Comparison of ENCODE assay signal across 9 mouse cellular contexts in genomic region chr2:25167919-25168664, GRCm38 (mm10). TPM values are rescaled to one million over a fixed set of nuclear protein-coding genes. Genes with fewer than 3 reads are reported as not detected.
DNase-seq lines count a peak whose midpoint lies in the region; ATAC-seq and TF ChIP-seq lines count a peak whose summit lies in the region.
"Had no signal": no experiment of that assay in that cellular context is flagged by ENCODE, and none has a peak within 500 bp of the region (broad histone marks: within the 10 kb centered on the region; RNA-seq: fewer than 3 reads in every experiment).

No protein-coding gene starts in this region.

- H3K36me3 ChIP-seq in spleen, adult 2 months (ENCODE audit: control insufficient read depth, insufficient read depth, low read length) = no peaks in the 10 kb centered on the region
- no peaks in the 10 kb centered on the region for H3K36me3 ChIP-seq in embryonic facial prominence, embryonic 12.5 days
- no peaks in the 10 kb centered on the region for H3K36me3 ChIP-seq in limb, embryonic 12.5 days
- no peaks in the 10 kb centered on the region for H3K36me3 ChIP-seq in midbrain, embryonic 10.5 days
- no peaks in the 10 kb centered on the region for H3K36me3 ChIP-seq in stomach, embryonic 16.5 days (ENCODE audit: control insufficient read depth, insufficient read depth, low read length)

- H3K4me1 ChIP-seq in spleen, adult 2 months (ENCODE audit: control insufficient read depth, insufficient read depth, insufficient read length) = peaks cover 23% of the 10 kb centered on the region; the same call in 1 of the 2 replicates
- H3K4me1 ChIP-seq in embryonic facial prominence, embryonic 12.5 days = peaks cover 27% of the 10 kb centered on the region
- H3K4me1 ChIP-seq in limb, embryonic 12.5 days (replicated peaks) = peaks cover 41% of the 10 kb centered on the region
- peaks cover 96% of the 10 kb centered on the region for H3K4me1 ChIP-seq in midbrain, embryonic 10.5 days
- peaks cover 27% of the 10 kb centered on the region for H3K4me1 ChIP-seq in stomach, embryonic 16.5 days (ENCODE audit: control insufficient read depth, insufficient read depth, low read length)

- no peaks in the 10 kb centered on the region for H3K27me3 ChIP-seq in spleen, adult 2 months (ENCODE audit: control insufficient read depth, insufficient read depth, low read length)
- no peaks in the 10 kb centered on the region; the same call in 1 of the 2 replicates for H3K27me3 ChIP-seq in embryonic facial prominence, embryonic 12.5 days
- 0 out of 2 replicates have a peak, but pooled peaks cover 3% of the 10 kb centered on the region for H3K27me3 ChIP-seq in limb, embryonic 12.5 days
- H3K27me3 ChIP-seq in midbrain, embryonic 10.5 days (ENCODE audit: low read depth, poor library complexity, severe bottlenecking) = peaks cover 7% of the 10 kb centered on the region; the same call in 1 of the 2 replicates
- no peaks in the 10 kb centered on the region for H3K27me3 ChIP-seq in stomach, embryonic 16.5 days (ENCODE audit: control insufficient read depth, insufficient read depth, low read length)

- TF ChIP-seq POLR2A in spleen, adult 2 months (IDR thresholded peaks at IDR 0.05; ENCODE audit: low read depth, low read length) = no peak

- peak overlapping the region; percentile 62 for H3K9ac ChIP-seq in embryonic facial prominence, embryonic 12.5 days
- H3K9ac ChIP-seq in limb, embryonic 12.5 days (replicated peaks) = peak overlapping the region; percentile 69
- H3K9ac ChIP-seq in stomach, embryonic 16.5 days (ENCODE audit: low read length) = peak overlapping the region; percentile 67

- H3K4me3 ChIP-seq in spleen, adult 2 months (ENCODE audit: extremely low read depth, insufficient read depth, insufficient read length) = peak overlapping the region; percentile 33; the same call in 1 of the 2 replicates
- H3K4me3 ChIP-seq in embryonic facial prominence, embryonic 12.5 days = peak overlapping the region; percentile 49
- H3K4me3 ChIP-seq in limb, embryonic 12.5 days (replicated peaks) = peak overlapping the region; percentile 52
- peak overlapping the region; percentile 57 for H3K4me3 ChIP-seq in midbrain, embryonic 10.5 days
- peak overlapping the region; percentile 53 for H3K4me3 ChIP-seq in stomach, embryonic 16.5 days (replicated peaks; ENCODE audit: low read length)

- no peak overlapping the region for H3K27ac ChIP-seq in spleen, adult 2 months (ENCODE audit: insufficient read depth, low read length)
- H3K27ac ChIP-seq in embryonic facial prominence, embryonic 12.5 days = peak overlapping the region; percentile 75
- peak overlapping the region; percentile 78 for H3K27ac ChIP-seq in limb, embryonic 12.5 days
- peak overlapping the region; percentile 98 for H3K27ac ChIP-seq in midbrain, embryonic 10.5 days (replicated peaks)
- peak overlapping the region; percentile 70 for H3K27ac ChIP-seq in stomach, embryonic 16.5 days (ENCODE audit: low read length)

- 5% methylated on average over 40 of the region's 41 CpGs for WGBS in spleen, adult 2 months
- 3% methylated on average over 29 of the region's 41 CpGs for WGBS in embryonic facial prominence, embryonic 12.5 days
- under 1% methylated on average over 37 of the region's 41 CpGs for WGBS in limb, embryonic 12.5 days
- WGBS in midbrain, embryonic 10.5 days = under 1% methylated on average over 38 of the region's 41 CpGs
- WGBS in stomach, embryonic 16.5 days = 2% methylated on average over 40 of the region's 41 CpGs

- peak overlapping the region; percentile 87 for H3K4me2 ChIP-seq in embryonic facial prominence, embryonic 12.5 days (replicated peaks)
- H3K4me2 ChIP-seq in limb, embryonic 12.5 days = peak overlapping the region; percentile 91
- peak overlapping the region; percentile 90 for H3K4me2 ChIP-seq in stomach, embryonic 16.5 days (ENCODE audit: low read depth, low read length)

- no peaks in the 10 kb centered on the region for H3K9me3 ChIP-seq in embryonic facial prominence, embryonic 12.5 days
- H3K9me3 ChIP-seq in limb, embryonic 12.5 days = no peaks in the 10 kb centered on the region
- no peaks in the 10 kb centered on the region for H3K9me3 ChIP-seq in midbrain, embryonic 10.5 days (replicated peaks)
- no peaks in the 10 kb centered on the region for H3K9me3 ChIP-seq in stomach, embryonic 16.5 days (replicated peaks; ENCODE audit: control insufficient read depth, low read length)

- no peak for TF ChIP-seq CTCF in spleen, adult 2 months (IDR thresholded peaks at IDR 0.05; ENCODE audit: extremely low read depth, insufficient read depth, insufficient read length, insufficient replicate concordance)

- ATAC-seq in embryonic facial prominence, embryonic 12.5 days (ENCODE audit: insufficient number of reproducible peaks, insufficient read depth, low FRiP score, low TSS enrichment) = peak; percentile 38
- ATAC-seq in limb, embryonic 12.5 days (ENCODE audit: insufficient number of reproducible peaks, insufficient read depth, low FRiP score, low TSS enrichment, low read depth) = peak; percentile 62
- peak; percentile 70 for ATAC-seq in stomach, embryonic 16.5 days (ENCODE audit: insufficient read depth, low FRiP score)

- intact Hi-C loops in heart, postnatal 25 days (cut with DNase I) = no loop called here

- no peak for DNase-seq in spleen, adult 2 months (ENCODE audit: low read depth in 1 of 2, low spot score in 2 of 2)
- DNase-seq in spleen, adult 12 weeks (ENCODE audit: low spot score) = no peak
- peak; percentile 48 for DNase-seq in heart, postnatal 25 days (ENCODE audit: low spot score)
- DNase-seq in midbrain, embryonic 10.5 days (ENCODE audit: low spot score) = peak; percentile 91
- DNase-seq in T-cell, adult 2 months (ENCODE audit: low spot score) = no peak

RNA-seq across cellular contexts. Expression of gene Nrarp, which starts 12.5 kb away (rescaled TPM):
- polyA plus RNA-seq in spleen, adult 2 months (2012; rRNA removed) = 8.0 and 13.8 TPM in 2 replicates
- polyA plus RNA-seq in embryonic facial prominence, embryonic 12.5 days (2016; fragmentation: Nextera tagmentation; extraction: Ambion mirVana) = 21.3 and 24.7 TPM in 2 replicates
- total RNA-seq in heart, postnatal 25 days (2021) = 10 to 100 TPM in 1 of 2 experiments, 1 to 10 TPM in 1; 7.2 to 11.5 TPM
- 20.6 and 23.1 TPM in 2 replicates for polyA plus RNA-seq in limb, embryonic 12.5 days (2016; fragmentation: Nextera tagmentation; extraction: Ambion mirVana)
- 65.8 and 74.1 TPM in 2 replicates for polyA plus RNA-seq in midbrain, embryonic 10.5 days (2016; fragmentation: Nextera tagmentation; extraction: Ambion mirVana)
- 9.9 and 11.0 TPM in 2 replicates for polyA plus RNA-seq in stomach, embryonic 16.5 days (2015; fragmentation: Nextera tagmentation; extraction: Ambion mirVana)

RNA-seq across cellular contexts. Expression of gene Tor4a, which starts 28.6 kb away (rescaled TPM):
- 77.5 and 104 TPM in 2 replicates for polyA plus RNA-seq in spleen, adult 2 months (2012; rRNA removed)
- polyA plus RNA-seq in embryonic facial prominence, embryonic 12.5 days (2016; fragmentation: Nextera tagmentation; extraction: Ambion mirVana) = 3.1 and 3.9 TPM in 2 replicates
- total RNA-seq in heart, postnatal 25 days (2021) = 1 to 10 TPM; 4.1 to 4.2 TPM
- polyA plus RNA-seq in limb, embryonic 12.5 days (2016; fragmentation: Nextera tagmentation; extraction: Ambion mirVana) = 2.9 and 3.2 TPM in 2 replicates
- polyA plus RNA-seq in midbrain, embryonic 10.5 days (2016; fragmentation: Nextera tagmentation; extraction: Ambion mirVana) = 1.3 and 1.9 TPM in 2 replicates
- polyA plus RNA-seq in stomach, embryonic 16.5 days (2015; fragmentation: Nextera tagmentation; extraction: Ambion mirVana) = 16.8 and 19.2 TPM in 2 replicates

RNA-seq across cellular contexts. Expression of gene Nelfb, which starts 43.2 kb away (rescaled TPM):
- 61.6 and 68.1 TPM in 2 replicates for polyA plus RNA-seq in spleen, adult 2 months (2012; rRNA removed)
- polyA plus RNA-seq in embryonic facial prominence, embryonic 12.5 days (2016; fragmentation: Nextera tagmentation; extraction: Ambion mirVana) = 119 and 121 TPM in 2 replicates
- total RNA-seq in heart, postnatal 25 days (2021) = 10 to 100 TPM; 36.1 to 40.6 TPM
- 118 and 121 TPM in 2 replicates for polyA plus RNA-seq in limb, embryonic 12.5 days (2016; fragmentation: Nextera tagmentation; extraction: Ambion mirVana)
- 131 and 140 TPM in 2 replicates for polyA plus RNA-seq in midbrain, embryonic 10.5 days (2016; fragmentation: Nextera tagmentation; extraction: Ambion mirVana)
- polyA plus RNA-seq in stomach, embryonic 16.5 days (2015; fragmentation: Nextera tagmentation; extraction: Ambion mirVana) = 102 and 109 TPM in 2 replicates

RNA-seq across cellular contexts. Expression of gene Stpg3, which starts 46.3 kb away (rescaled TPM):
- polyA plus RNA-seq in spleen, adult 2 months (2012; rRNA removed) = 0.05 TPM in 1 of 2 replicates, not detected in the other
- polyA plus RNA-seq in embryonic facial prominence, embryonic 12.5 days (2016; fragmentation: Nextera tagmentation; extraction: Ambion mirVana) = not detected in 2 replicates
- total RNA-seq in heart, postnatal 25 days (2021) = not detected
- polyA plus RNA-seq in limb, embryonic 12.5 days (2016; fragmentation: Nextera tagmentation; extraction: Ambion mirVana) = not detected in 2 replicates
- polyA plus RNA-seq in midbrain, embryonic 10.5 days (2016; fragmentation: Nextera tagmentation; extraction: Ambion mirVana) = not detected in 2 replicates
- 0.06 TPM in 1 of 2 replicates, not detected in the other for polyA plus RNA-seq in stomach, embryonic 16.5 days (2015; fragmentation: Nextera tagmentation; extraction: Ambion mirVana)
- total RNA-seq: neutrophil, adult 5-6 weeks had no signal

RNA-seq across cellular contexts. Expression of gene Fam166a, which starts 50.5 kb away (rescaled TPM):
- polyA plus RNA-seq in spleen, adult 2 months (2012; rRNA removed) = 0.11 and 0.16 TPM in 2 replicates
- 1.1 TPM in 1 of 2 replicates, not detected in the other for polyA plus RNA-seq in embryonic facial prominence, embryonic 12.5 days (2016; fragmentation: Nextera tagmentation; extraction: Ambion mirVana)
- not detected for total RNA-seq in heart, postnatal 25 days (2021)
- not detected in 2 replicates for polyA plus RNA-seq in limb, embryonic 12.5 days (2016; fragmentation: Nextera tagmentation; extraction: Ambion mirVana)
- polyA plus RNA-seq in midbrain, embryonic 10.5 days (2016; fragmentation: Nextera tagmentation; extraction: Ambion mirVana) = 0.62 TPM in 1 of 2 replicates, not detected in the other
- not detected in 2 replicates for polyA plus RNA-seq in stomach, embryonic 16.5 days (2015; fragmentation: Nextera tagmentation; extraction: Ambion mirVana)
- total RNA-seq: neutrophil, adult 5-6 weeks had no signal

Comparison
In these comparisons a context has a peak if more than half of its experiments do, and no peak if none do; other contexts are left out.
1. DNase-seq: peak in heart, postnatal 25 days (single experiment) and midbrain, embryonic 10.5 days (single experiment); none in spleen, adult 2 months (0 of 2), spleen, adult 12 weeks (single experiment) and T-cell, adult 2 months (single experiment).
2. Peak in every context shown above with its lines, with median percentiles within 50 percentile points of each other: H3K4me3 ChIP-seq, ATAC-seq, H3K4me2 ChIP-seq and H3K9ac ChIP-seq.